ENCODE assay signal across 9 mouse cellular contexts in the genomic region with DNA sequence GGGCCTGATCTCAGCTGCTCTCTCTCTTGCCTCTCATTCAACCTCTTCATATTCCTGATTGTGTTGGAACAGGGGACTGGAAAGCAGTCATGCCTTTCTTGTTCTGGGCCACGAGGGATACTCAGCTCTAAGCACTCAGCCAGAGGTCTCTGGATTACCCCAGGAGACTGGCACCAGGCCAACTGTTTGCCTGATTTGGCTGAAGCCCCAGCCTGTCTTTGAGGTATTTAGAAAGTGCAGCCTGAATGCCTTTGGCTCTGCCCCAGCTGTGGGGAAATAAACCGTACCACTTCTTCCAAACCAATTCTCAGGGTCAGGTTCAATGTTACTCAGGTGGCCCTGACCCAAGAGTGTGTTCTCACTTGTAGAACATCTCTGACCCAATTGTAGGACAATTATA.
DNase-seq lines count a peak whose midpoint lies in the region; ATAC-seq lines count a peak whose summit lies in the region.
"Had no signal": no experiment of that assay in that cellular context is flagged by ENCODE, and none has a peak within 500 bp of the region (broad histone marks: within the 10 kb centered on the region; RNA-seq: fewer than 3 reads in every experiment).

No protein-coding gene starts in this region.

- H3K4me1 ChIP-seq in midbrain, embryonic 14.5 days (ENCODE audit: control insufficient read depth, insufficient read depth, low read length) = no peaks in the 10 kb centered on the region
- no peaks in the 10 kb centered on the region for H3K4me1 ChIP-seq in midbrain, embryonic 11.5 days (ENCODE audit: control insufficient read depth, insufficient read depth, low read length)
- H3K4me1 ChIP-seq in heart, embryonic 14.5 days (ENCODE audit: control insufficient read depth in 2 of 2, insufficient read depth in 2 of 2, low read length in 2 of 2) = peaks cover 4 to 12% of the 10 kb centered on the region in 2 experiments; a peak in 3 of 4 replicates
- H3K4me1 ChIP-seq: neural tube, embryonic 12.5 days had no signal

- H3K4me2 ChIP-seq in midbrain, embryonic 14.5 days (ENCODE audit: low read length) = no peak overlapping the region
- H3K4me2 ChIP-seq in midbrain, embryonic 11.5 days = no peak overlapping the region
- H3K4me2 ChIP-seq in heart, embryonic 14.5 days (ENCODE audit: low read length) = no peak overlapping the region
- H3K4me2 ChIP-seq: neural tube, embryonic 12.5 days had no signal

- intact Hi-C loops in left cerebral cortex, postnatal 4 days (cut with DNase I) = no loop called here

- 39% methylated on average over 2 of the region's 2 CpGs for WGBS in midbrain, embryonic 14.5 days
- 80% methylated on average over 2 of the region's 2 CpGs for WGBS in midbrain, embryonic 11.5 days
- WGBS in heart, embryonic 14.5 days = 21% methylated on average over 2 of the region's 2 CpGs

- H3K9ac ChIP-seq in midbrain, embryonic 14.5 days (replicated peaks; ENCODE audit: low read length) = no peak overlapping the region
- no peak overlapping the region for H3K9ac ChIP-seq in midbrain, embryonic 11.5 days (ENCODE audit: low read length)
- no peak overlapping the region for H3K9ac ChIP-seq in heart, embryonic 14.5 days (ENCODE audit: low read length)
- H3K9ac ChIP-seq: neural tube, embryonic 12.5 days had no signal

- H3K27me3 ChIP-seq in midbrain, embryonic 14.5 days (ENCODE audit: control insufficient read depth, insufficient read depth, low read length) = no peaks in the 10 kb centered on the region
- H3K27me3 ChIP-seq in midbrain, embryonic 11.5 days (ENCODE audit: control insufficient read depth, insufficient read depth, low read length) = no peaks in the 10 kb centered on the region
- no peaks in the 10 kb centered on the region for H3K27me3 ChIP-seq in heart, embryonic 14.5 days (ENCODE audit: control insufficient read depth, insufficient read depth, low read length)
- H3K27me3 ChIP-seq: neural tube, embryonic 12.5 days had no signal

- no peaks in the 10 kb centered on the region for H3K9me3 ChIP-seq in midbrain, embryonic 14.5 days (ENCODE audit: control insufficient read depth, low read length)
- H3K9me3 ChIP-seq in midbrain, embryonic 11.5 days (ENCODE audit: control insufficient read depth, low read length) = no peaks in the 10 kb centered on the region
- H3K9me3 ChIP-seq in heart, embryonic 14.5 days (ENCODE audit: control insufficient read depth, low read length) = no peaks in the 10 kb centered on the region
- H3K9me3 ChIP-seq: neural tube, embryonic 12.5 days had no signal

- no peak overlapping the region for H3K27ac ChIP-seq in midbrain, embryonic 14.5 days (replicated peaks; ENCODE audit: low read depth, low read length)
- no peak overlapping the region for H3K27ac ChIP-seq in midbrain, embryonic 11.5 days (ENCODE audit: low read depth, low read length)
- H3K27ac ChIP-seq in heart, embryonic 14.5 days (replicated peaks in 1 of 2; ENCODE audit: control insufficient read depth in 1 of 2, insufficient read depth in 1 of 2, low read depth in 2 of 2, low read length in 2 of 2) = peak overlapping the region in 1 of 2 experiments; percentile 19; a peak in 1 of 4 replicates
- H3K27ac ChIP-seq: neural tube, embryonic 12.5 days had no signal

- no peak overlapping the region for H3K4me3 ChIP-seq in midbrain, embryonic 14.5 days (replicated peaks; ENCODE audit: low read depth, low read length)
- H3K4me3 ChIP-seq in midbrain, embryonic 11.5 days (ENCODE audit: low read depth, low read length) = no peak overlapping the region
- H3K4me3 ChIP-seq in heart, embryonic 14.5 days (ENCODE audit: control insufficient read depth in 1 of 2, insufficient read depth in 1 of 2, low read depth in 1 of 2, low read length in 2 of 2) = no peak overlapping the region
- H3K4me3 ChIP-seq: neural tube, embryonic 12.5 days had no signal

- H3K36me3 ChIP-seq in midbrain, embryonic 14.5 days (ENCODE audit: control insufficient read depth, insufficient read depth, low read length) = no peaks in the 10 kb centered on the region
- H3K36me3 ChIP-seq in midbrain, embryonic 11.5 days (ENCODE audit: control insufficient read depth, insufficient read depth, low read length) = no peaks in the 10 kb centered on the region
- no peaks in the 10 kb centered on the region for H3K36me3 ChIP-seq in heart, embryonic 14.5 days (ENCODE audit: control insufficient read depth, insufficient read depth, low read length)
- H3K36me3 ChIP-seq: neural tube, embryonic 12.5 days had no signal

- peak; percentile 3 for DNase-seq in cerebellum, adult 11-12 months
- DNase-seq in cerebellum, adult 8-10 months = no peak
- DNase-seq in midbrain, embryonic 14.5 days = peak; percentile 82
- no peak for DNase-seq in midbrain, embryonic 11.5 days (ENCODE audit: low spot score, missing footprints)
- peak; percentile 67 for DNase-seq in left cerebral cortex, postnatal 4 days
- peak; percentile 77 to 79 for DNase-seq in right cerebral cortex, postnatal 10 days (ENCODE audit: low spot score in 2 of 2)
- no peak for DNase-seq in spleen, adult 12 weeks (ENCODE audit: low spot score)

- ATAC-seq in midbrain, embryonic 14.5 days (ENCODE audit: low FRiP score, low TSS enrichment) = peak; percentile 68
- no peak for ATAC-seq in midbrain, embryonic 11.5 days (ENCODE audit: low FRiP score)
- 0 out of 2 replicates have a peak, but pooled peaks have one; percentile 47 for ATAC-seq in heart, embryonic 14.5 days (ENCODE audit: insufficient number of reproducible peaks, insufficient read depth, low FRiP score, low read depth)

Comparison
In these comparisons a context has a peak if more than half of its experiments do, and no peak if none do; other contexts are left out.
1. DNase-seq: peak in cerebellum, adult 11-12 months (single experiment), midbrain, embryonic 14.5 days (single experiment), left cerebral cortex, postnatal 4 days (single experiment) and right cerebral cortex, postnatal 10 days (2 of 2); none in cerebellum, adult 8-10 months (single experiment), midbrain, embryonic 11.5 days (single experiment) and spleen, adult 12 weeks (single experiment).